Mouse (Mus musculus) lung, postnatal 0 days (tissue): ENCODE data around the gene Ppp1r37.

Experiments used
- CTCF ChIP-seq: IDR thresholded peaks from 2 replicates; pipeline ENCODE4 v1.5.1; 2016; ENCODE audit warnings: antibody characterized with exemption, mild to moderate bottlenecking
- EP300 ChIP-seq: IDR thresholded peaks from 2 replicates; pipeline ENCODE4 v1.6.1; 2016; ENCODE audit warnings: antibody characterized with exemption, mild to moderate bottlenecking, control low read depth

- TF ChIP-seq EP300 (no peak), CTCF (no peak)
These were observed 66.7 kb downstream of the Ppp1r37 start for GRCm38 (mm10) chr7:19496214-19496555.
